Mouse (Mus musculus) CH12.LX (cell line): ENCODE data around the gene Taok2.

ENCODE experiments used
- JUN ChIP-seq: IDR thresholded peaks from 2 replicates; pipeline ENCODE4 v1.6.1; 2011; ENCODE audit warnings: low read depth, mild to moderate bottlenecking, low read length, improper control_type of control experiment, moderate library complexity; ENCODE audit not compliant: insufficient read depth
- POLR2A ChIP-seq: IDR thresholded peaks from 2 replicates; pipeline ENCODE4 v1.6.1; 2011; ENCODE audit warnings: low read depth, mild to moderate bottlenecking, improper control_type of control experiment, low read length
- POLR2AphosphoS2 ChIP-seq: IDR thresholded peaks from 2 replicates; pipeline ENCODE4 v1.6.1; 2011; ENCODE audit warnings: low read depth, low read length, improper control_type of control experiment
- RAD21 ChIP-seq: IDR thresholded peaks from 2 replicates; pipeline ENCODE4 v1.6.1; 2011; ENCODE audit warnings: low read depth, mild to moderate bottlenecking, low read length, improper control_type of control experiment, moderate library complexity

- TF ChIP-seq RAD21 (no peak), JUN (no peak), POLR2A (no peak), POLR2AphosphoS2 (no peak)
Observed at GRCm38 (mm10) chr7:126816494-126816893, 68.0 kb downstream of the Taok2 start.
